16 mouse cellular contexts compared by ENCODE assay signal in the genomic region with DNA sequence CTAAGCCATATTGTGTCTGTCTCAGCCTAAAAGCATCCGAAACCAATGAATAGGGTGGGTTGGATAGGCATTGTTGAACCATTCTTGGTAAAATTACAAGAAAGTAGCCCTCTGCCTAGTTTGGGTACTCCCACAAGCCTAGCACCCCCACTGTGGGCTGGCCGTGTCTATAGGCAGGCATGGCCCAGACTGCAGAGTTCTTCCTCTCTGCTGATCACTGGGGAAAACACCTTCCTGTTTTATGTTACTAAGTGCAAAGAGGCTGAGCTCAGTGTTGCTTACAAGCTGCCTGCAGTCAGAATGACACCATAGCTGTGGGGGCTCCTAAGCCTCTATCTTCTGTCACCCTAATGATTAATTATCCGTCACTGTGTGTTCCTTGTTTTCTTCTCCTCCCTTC. TPM values are rescaled to one million over a fixed set of nuclear protein-coding genes. Genes with fewer than 3 reads are reported as not detected.
DNase-seq lines count a peak whose midpoint lies in the region; ATAC-seq and TF ChIP-seq lines count a peak whose summit lies in the region.
"Had no signal": no experiment of that assay in that cellular context is flagged by ENCODE, and none has a peak within 500 bp of the region (broad histone marks: within the 10 kb centered on the region; RNA-seq: fewer than 3 reads in every experiment).

No protein-coding gene starts in this region.

- no peak for ATAC-seq in forebrain, postnatal 0 days
- ATAC-seq in midbrain, embryonic 14.5 days (ENCODE audit: low FRiP score, low TSS enrichment), result no peak

- peak; percentile 25 to 53 for DNase-seq in cerebellum, postnatal 25 days
- no peak for DNase-seq in cerebellum, adult 9-11 months
- peak; percentile 29 for DNase-seq in 416B (ENCODE audit: low read depth)
- DNase-seq in forebrain, postnatal 0 days, result no peak
- no peak for DNase-seq in midbrain, embryonic 14.5 days
- no peak for DNase-seq in layer of hippocampus, adult 11-12 months (ENCODE audit: low spot score)
- DNase-seq in yolk sac, embryonic 10.5 days (ENCODE audit: low spot score), result no peak
- DNase-seq in left cerebral cortex, adult 9 months (ENCODE audit: low spot score in 2 of 2), result no peak
- DNase-seq: adrenal gland, postnatal 36 days; cerebellum, adult 18-20 months; kidney, postnatal 10 days had no signal

- peak overlapping the region; percentile 31 for H3K4me2 ChIP-seq in forebrain, postnatal 0 days (ENCODE audit: low read depth)
- peak overlapping the region; percentile 71 for H3K4me2 ChIP-seq in midbrain, embryonic 14.5 days (ENCODE audit: low read length)
- H3K4me2 ChIP-seq: heart, embryonic 12.5 days; lung, embryonic 15.5 days had no signal

- no peaks in the 10 kb centered on the region for H3K27me3 ChIP-seq in forebrain, postnatal 0 days (ENCODE audit: insufficient read depth, low read length)
- no peaks in the 10 kb centered on the region for H3K27me3 ChIP-seq in midbrain, embryonic 14.5 days (ENCODE audit: control insufficient read depth, insufficient read depth, low read length)
- H3K27me3 ChIP-seq: heart, embryonic 12.5 days; lung, embryonic 15.5 days had no signal

- no peaks in the 10 kb centered on the region for H3K36me3 ChIP-seq in forebrain, postnatal 0 days (ENCODE audit: insufficient read depth)
- H3K36me3 ChIP-seq in midbrain, embryonic 14.5 days (ENCODE audit: control insufficient read depth, insufficient read depth, low read length), result no peaks in the 10 kb centered on the region
- H3K36me3 ChIP-seq: heart, embryonic 12.5 days; lung, embryonic 15.5 days had no signal

- WGBS in forebrain, postnatal 0 days, result 68% methylated on average over 3 of the region's 3 CpGs
- WGBS in midbrain, embryonic 14.5 days, result 64% methylated on average over 3 of the region's 3 CpGs

- TF ChIP-seq CTCF in forebrain, postnatal 0 days (IDR thresholded peaks at IDR 0.05; ENCODE audit: low read depth), result no peak

- no peak overlapping the region for H3K9ac ChIP-seq in forebrain, postnatal 0 days
- H3K9ac ChIP-seq in midbrain, embryonic 14.5 days (replicated peaks; ENCODE audit: low read length), result no peak overlapping the region
- H3K9ac ChIP-seq: heart, embryonic 12.5 days; lung, embryonic 15.5 days had no signal

- H3K9me3 ChIP-seq in forebrain, postnatal 0 days (ENCODE audit: low read length), result no peaks in the 10 kb centered on the region
- no peaks in the 10 kb centered on the region for H3K9me3 ChIP-seq in midbrain, embryonic 14.5 days (ENCODE audit: control insufficient read depth, low read length)
- H3K9me3 ChIP-seq: heart, embryonic 12.5 days; lung, embryonic 15.5 days had no signal

- no peak overlapping the region for H3K4me3 ChIP-seq in forebrain, postnatal 0 days (ENCODE audit: low read depth, low read length)
- no peak overlapping the region for H3K4me3 ChIP-seq in midbrain, embryonic 14.5 days (replicated peaks; ENCODE audit: low read depth, low read length)
- H3K4me3 ChIP-seq: erythroblast, embryonic 14.5 days; heart, embryonic 12.5 days; lung, embryonic 15.5 days; myocyte had no signal

- H3K27ac ChIP-seq in forebrain, postnatal 0 days (ENCODE audit: low read depth, low read length), result no peak overlapping the region
- H3K27ac ChIP-seq in midbrain, embryonic 14.5 days (replicated peaks; ENCODE audit: low read depth, low read length), result no peak overlapping the region
- H3K27ac ChIP-seq: lung, embryonic 15.5 days had no signal

- H3K4me1 ChIP-seq in forebrain, postnatal 0 days (ENCODE audit: insufficient read depth), result 0 out of 2 replicates have a peak, but pooled peaks cover 5% of the 10 kb centered on the region
- 0 out of 2 replicates have a peak, but pooled peaks cover 7% of the 10 kb centered on the region for H3K4me1 ChIP-seq in midbrain, embryonic 14.5 days (ENCODE audit: control insufficient read depth, insufficient read depth, low read length)
- H3K4me1 ChIP-seq: lung, embryonic 15.5 days had no signal

RNA-seq across cellular contexts. Expression of gene Rab33a, which starts 4.4 kb away (rescaled TPM):
- 50.9 and 84.3 TPM in 2 replicates for total RNA-seq in forebrain, postnatal 0 days (2014; rRNA removed)
- polyA plus RNA-seq in forebrain, postnatal 0 days (2015; fragmentation: Nextera tagmentation; extraction: Ambion mirVana), result 97.9 and 104 TPM in 2 replicates
- 86.7 and 113 TPM in 2 replicates for polyA plus RNA-seq in midbrain, embryonic 14.5 days (2014; fragmentation: Nextera tagmentation; extraction: Ambion mirVana)
- total RNA-seq: gastrocnemius, adult 18-20 months had no signal
- polyA plus RNA-seq: erythroblast, embryonic 14.5 days had no signal

RNA-seq across cellular contexts. Expression of gene Aifm1, which starts 10.1 kb away (rescaled TPM):
- 13.9 and 15.5 TPM in 2 replicates for total RNA-seq in forebrain, postnatal 0 days (2014; rRNA removed)
- 28.0 and 28.2 TPM in 2 replicates for polyA plus RNA-seq in forebrain, postnatal 0 days (2015; fragmentation: Nextera tagmentation; extraction: Ambion mirVana)
- 28.5 and 38.8 TPM in 2 replicates for polyA plus RNA-seq in midbrain, embryonic 14.5 days (2014; fragmentation: Nextera tagmentation; extraction: Ambion mirVana)

Comparison
In these comparisons a context has a peak if more than half of its experiments do, and no peak if none do; other contexts are left out.
1. DNase-seq: peak in cerebellum, postnatal 25 days (2 of 2) and 416B (single experiment); none in cerebellum, adult 9-11 months (single experiment), forebrain, postnatal 0 days (single experiment), midbrain, embryonic 14.5 days (single experiment), layer of hippocampus, adult 11-12 months (single experiment), yolk sac, embryonic 10.5 days (single experiment) and left cerebral cortex, adult 9 months (0 of 2).